Mouse (Mus musculus) testis, adult 2 months (tissue): ENCODE data around the gene Arhgef11.

ENCODE experiments used
- CTCF ChIP-seq: fragments of 200-500 bp; IDR thresholded peaks from 2 replicates; pipeline ENCODE4 v1.5.1; 2012; ENCODE audit warnings: low read depth, mild to moderate bottlenecking, inconsistent platforms, low read length, moderate library complexity; ENCODE audit not compliant: control insufficient read depth, insufficient read depth, insufficient replicate concordance
- POLR2A ChIP-seq: fragments of 200-500 bp; IDR thresholded peaks from 2 replicates; pipeline ENCODE4 v1.6.1; 2012; ENCODE audit warnings: low read depth, mild to moderate bottlenecking, inconsistent platforms, low read length, moderate library complexity; ENCODE audit not compliant: control insufficient read depth

DNA sequence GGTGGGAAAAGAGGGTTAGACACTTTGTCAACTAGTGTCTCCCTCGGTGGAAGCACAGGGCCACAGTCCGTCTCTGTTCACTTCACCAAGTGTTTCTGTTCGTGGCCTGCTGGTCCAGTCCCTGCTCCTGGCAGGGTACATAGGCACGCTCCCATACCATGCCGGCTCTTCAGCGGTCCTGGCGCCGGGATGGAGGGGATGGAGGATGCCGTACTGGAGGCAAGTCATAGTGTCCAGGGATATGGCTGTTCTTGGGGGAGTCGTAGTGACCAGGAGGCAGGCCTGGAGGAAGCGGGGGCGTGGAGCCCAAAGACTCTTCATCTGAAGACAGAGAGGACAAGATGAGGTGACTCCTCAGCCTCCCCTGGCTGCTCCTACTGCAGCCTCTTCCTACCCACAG, 132.6 kb downstream of the Arhgef11 start:
- TF ChIP-seq POLR2A (no peak), CTCF (no peak)
